Mouse (Mus musculus): ENCODE results near the gene Slco1a6.

DNA sequence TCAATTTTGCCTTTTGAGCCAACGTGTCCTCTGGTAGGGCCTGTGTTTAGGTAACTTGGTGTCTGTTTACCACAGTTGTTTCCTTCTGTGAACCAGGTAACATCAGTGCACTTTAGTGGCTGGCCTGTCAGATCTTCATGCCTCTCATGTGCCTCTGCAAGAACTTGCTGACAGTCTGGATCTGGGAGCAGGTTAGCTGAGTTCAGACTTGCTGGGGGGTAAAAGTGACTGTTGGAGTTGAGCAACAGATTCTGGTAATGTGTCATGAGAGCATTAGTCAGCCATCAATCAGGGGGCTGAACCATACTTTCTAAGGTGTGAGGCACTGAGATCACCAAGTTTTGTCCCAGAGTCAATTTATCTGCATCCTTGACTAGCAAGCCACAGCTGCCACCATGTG is 16.4 kb downstream of the Slco1a6 start:
- TF ChIP-seq CHD2 (IDR thresholded peaks at IDR 0.05; ENCODE audit: low read depth, low read length) = no peak
- TF ChIP-seq ZC3H11A (IDR thresholded peaks at IDR 0.05; ENCODE audit: borderline replicate concordance, low read depth, low read length) = no peak
- no peak for TF ChIP-seq HCFC1 (IDR thresholded peaks at IDR 0.05; ENCODE audit: borderline replicate concordance, insufficient read depth, low read length)
- no peak for TF ChIP-seq MAFK (IDR thresholded peaks at IDR 0.05; ENCODE audit: insufficient read depth, low read depth, low read length)
